Mouse (Mus musculus) brain, embryonic 14.5 days (tissue): ENCODE data around the gene Atp7b. TPM values are rescaled to one million over a fixed set of nuclear protein-coding genes. Genes with fewer than 3 reads are reported as not detected.

Experiments
- DNase-seq: peaks from one replicate; pipeline ENCODE4 v3.0.0-alpha.2; 2011; ENCODE audit warnings: low read depth
- CTCF ChIP-seq: fragments of 200-500 bp; IDR thresholded peaks from 2 replicates; pipeline ENCODE4 v1.5.1; 2012; ENCODE audit warnings: inconsistent platforms, mild to moderate bottlenecking, moderate library complexity, borderline replicate concordance; ENCODE audit not compliant: insufficient read depth, insufficient read length; ENCODE audit errors: extremely low read depth
- POLR2A ChIP-seq: fragments of 200-500 bp; IDR thresholded peaks from 2 replicates; pipeline ENCODE4 v1.6.1; 2012; ENCODE audit warnings: mild to moderate bottlenecking, inconsistent platforms, borderline replicate concordance; ENCODE audit not compliant: poor library complexity, insufficient read depth, insufficient read length, severe bottlenecking; ENCODE audit errors: extremely low read depth
- polyA plus RNA-seq: library from polyadenylated mRNA; depleted of rRNA; stranded (reverse); fragments of >200 nt; gene quantifications from 2 replicates; pipeline ENCODE4 v1.2.3, GENCODE M21; 2012; rRNA removed

Gene Atp7b
- polyA plus RNA-seq, 1 experiment: 2.5 TPM

- TF ChIP-seq CTCF (no peak), POLR2A (no peak)
- DNase-seq: no peak
Observed at GRCm38 (mm10) chr8:21969475-21969874, 90.6 kb downstream of the Atp7b start, which contains the start of gene Ccdc70. Gene Ccdc70, plus strand, starts transcription at chr8:21969775.

DNA sequence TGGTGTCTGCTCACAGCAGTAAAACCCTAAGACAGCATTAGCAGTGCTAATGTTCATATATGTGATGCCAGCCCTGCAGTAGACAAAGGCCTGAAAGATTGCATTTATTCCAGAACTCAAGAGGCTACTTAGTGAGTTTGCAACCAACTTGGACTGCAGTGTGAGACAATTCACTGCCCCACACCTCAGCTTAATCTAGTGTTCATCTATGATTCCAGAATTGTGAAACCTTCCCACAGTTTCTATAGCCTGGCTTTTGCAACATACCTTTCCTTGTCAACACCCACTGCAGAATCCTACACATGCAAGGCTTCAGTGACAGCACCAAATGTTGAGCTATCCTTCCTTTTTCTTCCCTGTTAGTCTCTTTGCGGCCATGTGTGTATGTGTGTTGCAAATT, 93.5 kb downstream of the Atp7b start:
- TF ChIP-seq CTCF: no peak
- no peak for TF ChIP-seq POLR2A

GRCm38 (mm10) chr8:21958414-21958813, 101.7 kb downstream of the Atp7b start, which contains the start of gene Fam90a1a:
Gene Fam90a1a, plus strand, starts transcription at chr8:21958714.
- TF ChIP-seq POLR2A (no peak), CTCF (no peak)
- DNase-seq: no peak

More for the DNA sequence above, 93.5 kb downstream of the Atp7b start:
- no peak for DNase-seq

GRCm38 (mm10) chr8:21956336-21956735, 103.8 kb downstream of the Atp7b start:
- DNase-seq: no peak
- no peak for TF ChIP-seq CTCF
- TF ChIP-seq POLR2A: no peak

DNA sequence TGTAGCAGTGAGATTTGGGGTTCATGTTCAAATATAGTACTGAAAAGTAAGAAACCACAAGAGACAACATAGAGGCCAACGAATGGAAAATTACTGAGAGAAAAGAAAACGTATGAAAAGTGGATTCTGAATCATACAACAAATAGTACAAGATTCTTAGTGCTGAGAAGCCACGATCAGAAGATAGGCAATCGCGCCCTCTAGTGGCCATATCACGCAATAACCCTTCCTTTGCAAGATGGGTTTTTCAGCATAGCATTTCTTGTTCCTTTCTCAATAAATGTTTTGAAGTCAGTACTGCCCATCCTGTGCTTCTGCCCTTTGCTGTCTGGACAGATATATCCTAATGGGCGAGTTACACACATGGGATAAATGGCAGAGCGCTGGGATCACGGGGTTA, 104.8 kb downstream of the Atp7b start:
- DNase-seq: peak; percentile 76
- TF ChIP-seq CTCF (peak; percentile 79; the same call in 1 of the 2 replicates), POLR2A (no peak)

GRCm38 (mm10) chr8:21947311-21948017, 112.6 kb downstream of the Atp7b start:
- DNase-seq: no peak
- no peak for TF ChIP-seq POLR2A

- TF ChIP-seq CTCF (no peak), POLR2A (no peak)
- DNase-seq: no peak
Observed at GRCm38 (mm10) chr8:21946462-21946861, 113.6 kb downstream of the Atp7b start, which contains the start of gene Defb13. Gene Defb13, plus strand, starts transcription at chr8:21946762.

Other genes starting within 250 kb of the Atp7b start
- not detected in 2 replicates for gene Defb50, start 236.8 kb downstream of the Atp7b start, polyA plus RNA-seq
- not detected in 2 replicates for gene Defb2, start 220.4 kb downstream of the Atp7b start, polyA plus RNA-seq
- gene Defb10, start 201.4 kb downstream of the Atp7b start, polyA plus RNA-seq: not detected in 2 replicates
- gene Defb9, start 174.9 kb downstream of the Atp7b start, polyA plus RNA-seq: not detected in 2 replicates
- 9.1 and 15.4 TPM in 2 replicates for gene Defb11, start 153.9 kb downstream of the Atp7b start, polyA plus RNA-seq
- gene Defb15, start 127.6 kb downstream of the Atp7b start, polyA plus RNA-seq: not detected in 2 replicates
- not detected in 2 replicates for gene Defb35, start 122.0 kb downstream of the Atp7b start, polyA plus RNA-seq
- not detected in 2 replicates for gene Defb13, start 113.5 kb downstream of the Atp7b start, polyA plus RNA-seq
- not detected in 2 replicates for gene Fam90a1a, start 101.6 kb downstream of the Atp7b start, polyA plus RNA-seq
- gene Ccdc70, start 90.5 kb downstream of the Atp7b start, polyA plus RNA-seq: not detected in 2 replicates
- gene Alg11, start 416 bp upstream of the Atp7b start, polyA plus RNA-seq: 10.0 and 14.8 TPM in 2 replicates
- 0.57 and 0.79 TPM in 2 replicates for gene Nek5, start 64.7 kb upstream of the Atp7b start, polyA plus RNA-seq
- gene Nek3, start 106.1 kb upstream of the Atp7b start, polyA plus RNA-seq: 7.6 and 7.7 TPM in 2 replicates
- gene Ckap2, start 125.5 kb upstream of the Atp7b start, polyA plus RNA-seq: 16.7 and 23.6 TPM in 2 replicates
- 21.3 and 29.2 TPM in 2 replicates for gene Vps36, start 132.5 kb upstream of the Atp7b start, polyA plus RNA-seq
- 7.3 and 8.8 TPM in 2 replicates for gene Thsd1, start 167.0 kb upstream of the Atp7b start, polyA plus RNA-seq
- 0.03 TPM in 1 of 2 replicates, not detected in the other for gene Tpte, start 223.1 kb upstream of the Atp7b start, polyA plus RNA-seq